Mouse (Mus musculus) G1E (cell line): Measurements from ENCODE around the gene Chn2.

Source experiments
- CTCF ChIP-seq: IDR thresholded peaks from 2 replicates; pipeline ENCODE4 v1.5.1; 2012; ENCODE audit warnings: low read depth, low read length, inconsistent platforms, mixed read lengths
- GATA1 ChIP-seq: IDR thresholded peaks from 2 replicates; pipeline ENCODE4 v1.6.1; 2012; ENCODE audit warnings: borderline replicate concordance, low read length, inconsistent platforms, mixed read lengths
- POLR2AphosphoS5 ChIP-seq: IDR thresholded peaks from 2 replicates; pipeline ENCODE4 v1.6.1; 2012; ENCODE audit warnings: low read depth, low read length, inconsistent platforms; ENCODE audit not compliant: insufficient replicate concordance
- TAL1 ChIP-seq: conservative IDR thresholded peaks from 2 replicates; pipeline ENCODE4 v1.6.1; 2012; ENCODE audit warnings: low read depth, low read length, inconsistent platforms, mixed read lengths

DNA sequence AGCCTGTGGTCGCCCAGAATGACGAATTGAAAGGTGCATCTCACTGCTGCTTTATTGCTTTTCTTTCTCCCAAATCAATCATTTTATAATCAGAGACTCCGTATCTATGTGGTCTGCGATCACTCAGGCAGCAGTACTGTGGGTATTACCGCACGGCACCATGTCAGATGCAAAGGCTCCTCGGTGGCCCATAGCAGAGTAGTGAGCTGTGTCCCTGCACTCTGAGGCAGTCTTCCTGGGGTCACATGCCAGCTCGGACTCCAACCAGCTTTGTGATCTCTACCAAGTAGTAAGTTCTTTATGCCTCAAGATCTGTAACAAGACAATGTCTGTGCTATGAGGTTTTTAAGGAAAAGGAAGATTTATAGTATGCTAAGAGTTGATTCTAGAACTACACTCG lies 279.3 kb downstream of the Chn2 start:
- no peak for TF ChIP-seq TAL1
- TF ChIP-seq CTCF = no peak
- TF ChIP-seq GATA1 = no peak
- no peak for TF ChIP-seq POLR2AphosphoS5
